Mouse (Mus musculus): ENCODE measurements around the gene A630001G21Rik.

The A630001G21Rik gene

DNA sequence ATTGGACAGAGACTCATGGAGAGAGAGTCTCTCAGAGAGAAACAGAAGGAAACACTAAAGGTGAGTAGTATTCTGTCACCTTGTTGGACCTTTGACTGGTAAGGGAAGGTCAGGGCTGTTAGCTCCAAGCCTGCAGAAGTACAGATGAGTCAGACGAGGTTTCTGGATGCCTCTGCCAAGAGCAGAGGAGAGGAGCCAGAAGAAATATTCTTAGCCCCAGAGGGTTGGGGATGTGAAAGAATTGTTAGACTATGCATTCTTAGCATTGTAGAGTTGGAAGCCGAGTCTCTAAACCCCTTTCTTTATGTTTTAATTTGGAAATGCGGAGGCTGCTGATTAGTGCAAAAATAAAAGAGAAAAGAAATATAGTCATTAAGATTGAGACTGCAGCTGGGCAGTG lies 6.5 kb downstream of the A630001G21Rik start:
- DNase-seq (ENCODE audit: low spot score), result no peak

DNA sequence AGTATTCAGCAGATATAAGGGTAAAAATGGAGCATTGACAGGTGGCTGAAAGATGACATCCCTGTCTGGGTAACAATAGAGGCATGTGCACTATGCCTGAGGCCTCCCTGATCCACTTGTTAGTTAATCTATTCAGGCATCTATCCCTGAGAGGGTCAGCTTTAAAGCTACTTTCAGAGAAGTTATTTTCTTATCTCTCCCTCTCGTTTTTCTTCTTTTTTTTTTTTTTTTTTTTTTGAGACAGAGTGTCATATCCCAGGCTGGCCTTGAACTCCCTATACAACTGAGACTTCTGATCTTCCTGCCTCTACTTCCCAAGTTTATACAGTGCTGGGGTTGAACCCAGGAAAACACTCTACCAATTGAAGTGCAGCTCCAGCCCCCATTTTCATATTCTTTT lies 10.7 kb downstream of the A630001G21Rik start:
- DNase-seq (ENCODE audit: low spot score), result no peak

DNA sequence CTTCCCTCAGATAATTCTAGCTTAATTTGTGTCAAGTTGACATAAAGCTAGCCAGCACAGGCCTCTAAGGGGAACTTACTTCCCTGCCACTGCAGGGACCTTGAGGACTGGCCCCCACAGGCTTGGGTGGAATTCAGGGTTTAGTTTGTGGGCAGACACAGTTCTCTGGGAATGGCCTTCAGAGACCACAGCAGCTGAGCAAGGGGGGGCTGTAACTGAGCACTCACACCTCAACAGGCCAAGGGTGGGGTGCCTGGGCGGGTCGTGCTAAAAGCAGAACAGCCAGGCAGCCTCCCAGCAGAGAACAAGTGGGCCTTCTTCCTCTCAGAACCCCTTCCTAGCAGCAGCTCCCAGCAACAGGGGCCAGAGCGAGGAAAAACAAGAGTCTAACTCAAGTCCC lies 12.3 kb downstream of the A630001G21Rik start:
- no peak for DNase-seq (ENCODE audit: low spot score)

DNA sequence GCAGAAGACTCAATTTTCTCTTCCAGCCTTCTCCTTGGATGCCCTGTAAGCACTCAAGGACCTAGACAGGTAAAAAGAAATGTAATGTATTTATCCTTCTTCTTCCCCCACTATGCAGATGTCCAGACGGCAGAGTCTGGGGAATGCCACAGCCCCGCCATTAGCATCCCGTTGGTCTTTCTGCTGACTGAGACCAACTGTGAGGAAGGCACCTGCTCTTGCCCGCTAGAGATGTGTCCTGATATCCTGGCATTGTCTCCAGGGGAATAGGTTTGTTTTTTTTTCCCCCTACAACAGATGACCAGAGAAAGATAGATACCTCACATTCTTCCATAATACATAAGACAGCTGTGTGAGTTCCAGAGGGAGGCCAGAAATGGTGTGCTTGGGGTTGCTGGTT lies 14.2 kb downstream of the A630001G21Rik start:
- DNase-seq (ENCODE audit: low spot score), result no peak

DNA sequence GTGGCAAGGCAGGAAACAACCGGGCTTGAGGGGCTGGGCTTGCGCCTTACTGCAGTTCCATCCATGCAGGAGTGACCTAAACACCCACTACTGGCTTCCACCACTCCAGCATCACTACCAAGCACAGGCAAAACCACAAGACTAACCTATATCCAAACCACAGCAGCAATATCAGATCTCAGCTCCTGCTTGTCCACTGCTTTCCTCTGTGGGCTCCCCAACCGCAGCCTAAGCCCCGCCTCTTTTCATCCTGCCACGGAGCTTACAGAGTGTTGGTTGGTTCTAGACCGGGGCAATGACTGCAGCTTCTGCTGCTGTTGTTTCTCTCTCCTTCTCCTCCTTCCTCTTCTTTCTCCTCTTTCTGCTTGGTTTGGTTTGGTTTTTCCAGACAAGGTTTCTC lies 15.1 kb downstream of the A630001G21Rik start:
- DNase-seq (ENCODE audit: low spot score), result no peak

DNA sequence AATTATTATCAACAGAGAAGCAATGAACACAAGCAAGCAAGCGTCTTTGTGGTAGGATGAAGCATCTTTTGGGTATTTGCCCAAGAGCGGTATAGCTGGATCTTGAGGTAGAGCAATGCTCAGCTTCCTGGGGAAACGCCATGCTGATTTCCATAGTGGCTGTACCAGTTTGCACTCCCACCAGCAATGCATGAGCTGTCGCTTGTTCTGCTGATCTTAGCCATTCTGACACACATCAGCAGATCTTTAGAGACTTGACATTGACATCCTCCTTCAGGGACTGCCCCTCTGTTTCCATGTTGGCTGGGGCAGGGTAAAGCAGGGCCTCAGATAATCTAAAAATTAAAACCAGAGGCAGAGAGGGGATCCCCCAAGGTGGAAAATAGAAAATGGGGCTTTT lies 16.8 kb downstream of the A630001G21Rik start:
- DNase-seq (ENCODE audit: low spot score), result no peak

DNA sequence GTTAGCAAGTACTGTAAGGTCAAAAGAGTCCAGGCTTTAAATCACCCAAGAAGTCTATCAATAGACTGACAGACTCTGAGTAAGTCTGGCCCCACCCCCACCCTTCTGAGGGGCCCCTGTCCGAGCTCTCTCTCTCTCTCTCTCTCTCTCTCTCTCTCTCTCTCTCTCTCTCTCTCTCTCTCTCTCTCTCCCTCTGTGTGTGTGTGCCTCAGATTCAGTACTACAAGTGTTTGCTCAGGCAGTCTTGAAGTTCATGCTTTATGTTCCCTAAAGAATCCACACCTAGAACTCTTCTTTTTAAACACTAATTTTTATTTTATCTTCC lies 19.5 kb downstream of the A630001G21Rik start:
- DNase-seq (ENCODE audit: low spot score), result no peak

DNA sequence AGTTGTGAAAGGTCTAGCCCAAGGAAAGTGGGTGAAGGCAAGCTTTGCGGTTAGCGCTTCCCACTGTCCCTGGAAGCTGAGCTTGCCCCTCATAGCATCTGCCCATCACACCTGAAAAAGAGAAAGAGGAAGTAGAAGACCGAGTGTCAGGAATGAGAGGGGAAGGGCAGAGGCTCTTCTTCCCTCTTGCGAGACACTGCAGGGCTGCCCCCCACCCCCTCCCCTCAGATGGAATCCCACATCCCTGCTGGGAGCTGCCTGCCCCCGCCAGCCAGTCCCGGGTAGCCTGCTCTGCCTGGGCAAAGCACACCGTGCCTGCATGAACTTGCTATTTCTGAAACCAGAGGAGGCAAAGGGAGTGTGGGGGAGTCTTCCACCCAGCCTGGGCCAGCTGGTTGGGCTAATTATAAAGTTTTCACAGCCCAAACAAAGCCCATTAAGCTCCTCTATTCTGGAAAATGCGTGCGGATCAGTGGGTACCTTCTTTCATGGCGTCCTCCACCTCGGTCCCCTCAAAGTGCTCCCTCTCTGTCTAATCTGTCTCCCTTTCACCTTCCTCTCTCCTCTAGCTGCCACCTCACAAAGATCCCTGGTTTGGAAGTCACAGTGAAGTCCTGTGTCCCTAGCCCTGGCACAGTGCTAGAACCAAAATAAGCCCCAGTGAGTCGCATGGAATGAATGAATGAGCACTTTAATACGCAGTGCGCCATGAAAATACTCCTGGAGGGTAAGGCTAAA lies 20.0 kb downstream of the A630001G21Rik start:
- DNase-seq (ENCODE audit: low spot score), result no peak

DNA sequence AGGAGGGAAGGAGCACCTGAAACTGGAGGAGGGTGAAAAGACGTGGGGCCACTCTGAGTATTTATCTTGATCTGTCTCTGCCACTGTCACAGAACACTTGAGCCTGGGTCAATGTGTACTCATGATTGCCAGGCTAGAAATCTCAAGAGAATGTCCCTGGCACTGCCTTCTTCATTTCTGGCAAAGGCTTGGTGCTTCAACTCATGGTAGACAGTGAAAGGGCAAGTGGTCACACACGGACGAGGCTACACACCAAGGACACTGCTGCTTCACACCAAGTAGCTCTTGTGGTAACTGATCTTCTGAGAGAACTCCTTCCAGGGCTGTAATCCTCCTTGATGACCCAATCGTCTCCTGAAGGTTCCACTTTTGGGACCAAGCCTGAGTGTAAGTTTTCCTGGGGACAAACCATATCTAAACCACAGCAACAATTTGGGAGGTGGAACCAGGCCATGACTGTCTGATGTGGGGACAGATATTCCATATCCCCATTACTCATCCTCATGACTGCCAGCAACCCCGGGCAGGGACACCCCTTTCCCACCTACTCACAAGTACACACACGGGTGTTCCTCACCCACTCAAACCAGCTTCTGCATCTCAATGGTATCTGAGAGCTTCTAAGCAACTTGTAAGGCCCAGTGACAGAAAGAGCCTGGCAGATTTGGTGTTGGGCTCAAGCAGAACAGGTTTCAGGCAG lies 20.8 kb downstream of the A630001G21Rik start:
- DNase-seq (ENCODE audit: low spot score), result no peak

DNA sequence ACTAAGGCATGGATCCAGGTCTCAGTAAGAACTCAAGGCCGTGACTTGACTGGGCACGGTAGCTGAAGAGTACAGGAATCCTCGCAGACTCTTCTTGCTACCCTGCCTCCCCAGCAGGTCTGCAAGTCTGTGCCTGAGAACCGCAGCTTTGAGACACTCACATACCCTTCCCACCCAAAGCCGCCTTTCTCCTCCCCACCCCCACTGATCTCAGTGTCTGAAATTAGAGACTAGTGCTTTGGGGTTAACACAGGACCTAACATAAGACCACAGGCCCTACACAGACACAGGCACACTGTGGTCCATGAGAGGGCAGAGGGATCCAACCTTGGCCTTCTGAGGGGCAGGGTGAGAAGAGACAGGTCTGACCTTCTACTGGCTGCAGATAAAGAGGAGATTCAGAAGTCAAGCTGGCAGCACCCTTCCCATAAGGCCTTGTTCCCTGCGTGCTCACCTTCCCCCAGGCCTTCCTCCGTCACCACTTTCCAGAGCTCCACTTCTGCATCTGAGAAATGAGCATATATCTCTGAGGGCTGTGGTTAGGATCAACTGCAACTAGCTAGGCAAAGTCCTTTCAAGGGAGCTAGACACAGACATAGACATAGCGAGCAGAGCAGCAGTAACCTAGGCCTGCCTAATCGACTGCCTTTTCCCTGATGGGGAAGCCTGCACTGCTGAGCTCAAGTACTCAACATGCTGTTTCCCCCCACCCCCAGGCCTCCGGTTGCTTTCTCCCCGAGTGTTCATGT lies 26.3 kb downstream of the A630001G21Rik start:
- DNase-seq (ENCODE audit: low spot score), result no peak

DNA sequence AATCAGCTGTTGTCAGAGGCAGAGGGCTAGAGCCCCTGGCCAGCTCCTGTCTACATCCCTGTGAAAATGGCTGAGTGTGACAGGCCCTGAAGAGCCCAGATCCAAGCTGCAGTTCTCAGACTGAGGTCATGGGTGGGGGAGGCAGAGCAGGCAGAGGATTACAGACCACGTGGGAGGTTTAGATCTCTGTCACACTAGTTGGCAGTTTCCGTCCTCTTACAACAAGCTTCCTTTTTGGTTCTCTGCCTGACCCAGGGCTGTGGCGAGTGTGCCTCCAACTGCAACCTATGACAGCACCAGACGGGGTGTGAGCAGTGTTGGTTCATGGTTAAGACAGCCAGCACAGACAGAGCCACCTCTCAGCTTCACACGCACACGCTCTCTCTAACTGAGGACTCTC lies 26.9 kb downstream of the A630001G21Rik start:
- no peak for DNase-seq (ENCODE audit: low spot score)

DNA sequence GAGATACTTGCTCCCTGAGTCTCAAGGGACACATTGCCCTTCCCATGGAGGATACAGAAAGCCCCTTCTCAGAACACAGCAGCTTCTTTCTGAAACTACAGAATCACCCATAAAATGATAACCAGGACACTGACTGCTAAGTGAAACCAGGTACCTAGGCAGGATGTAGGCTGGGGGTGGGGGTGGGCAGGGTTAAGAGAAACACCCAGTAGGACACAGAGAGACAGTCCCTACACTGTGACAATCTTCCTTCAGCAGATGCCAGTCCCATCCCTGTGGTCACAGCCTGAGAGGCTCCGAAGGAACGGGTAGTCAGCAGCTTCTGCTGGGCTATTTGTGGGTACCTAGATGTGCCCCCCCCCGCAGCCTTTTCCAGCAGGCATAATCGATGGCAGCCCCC lies 27.8 kb downstream of the A630001G21Rik start:
- no peak for DNase-seq (ENCODE audit: low spot score)

DNA sequence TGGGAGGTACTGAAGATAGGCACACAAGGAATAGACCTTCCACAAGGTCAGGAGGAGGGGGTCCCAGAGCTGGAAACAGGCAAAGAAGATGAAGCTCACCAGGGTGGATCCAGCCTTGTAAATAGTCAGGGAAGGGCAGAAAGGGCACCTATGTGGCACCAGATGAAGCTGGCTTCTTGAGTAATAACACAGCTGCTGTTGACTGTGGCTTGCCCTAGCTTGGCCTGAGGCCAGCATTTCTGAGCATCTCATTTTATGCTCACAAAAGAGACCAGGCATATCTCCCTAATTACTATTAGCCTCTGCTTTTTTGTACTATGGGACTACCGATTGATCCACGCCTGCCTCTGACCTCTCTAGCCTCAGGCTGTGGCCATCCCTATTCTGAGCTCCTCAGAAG lies 28.6 kb downstream of the A630001G21Rik start:
- DNase-seq (ENCODE audit: low spot score), result no peak

DNA sequence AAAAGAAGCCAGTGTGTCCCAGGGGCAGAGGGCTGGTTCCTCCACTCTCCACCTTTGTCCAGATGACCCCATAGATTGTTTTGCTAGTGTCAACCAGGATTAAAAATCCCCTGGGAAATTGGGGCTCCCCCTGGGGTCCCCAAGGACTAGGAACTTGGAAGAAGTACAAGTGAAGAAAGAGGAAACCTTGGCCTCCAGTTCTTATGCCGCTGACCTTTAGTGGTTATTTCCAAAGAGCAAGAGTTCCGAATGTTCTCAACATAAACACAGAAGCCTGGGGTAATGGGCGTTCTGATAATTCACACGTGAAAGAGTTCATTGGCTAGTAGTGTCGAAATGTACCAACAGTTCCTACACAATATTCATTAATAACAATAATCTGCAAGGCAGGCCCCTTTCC lies 31.9 kb downstream of the A630001G21Rik start:
- DNase-seq (ENCODE audit: low spot score), result no peak

DNA sequence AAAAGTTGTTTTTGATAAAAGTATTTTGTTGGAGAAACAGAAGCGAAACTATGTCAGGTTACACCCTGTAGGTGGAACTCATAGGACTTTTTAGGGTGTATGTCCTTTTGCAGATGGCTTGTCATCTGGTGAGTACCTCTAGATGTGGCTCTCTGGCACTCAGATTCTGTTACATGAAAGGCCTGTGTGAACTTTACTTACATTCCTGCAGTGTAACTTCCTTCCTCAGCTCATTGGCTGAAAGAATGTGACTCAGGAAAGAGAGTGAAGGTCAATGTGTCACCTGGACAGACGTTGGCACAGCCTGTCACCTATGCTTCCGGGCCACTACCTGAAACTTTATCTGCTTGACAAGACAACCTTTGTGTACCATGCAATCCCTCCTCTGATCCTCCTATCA lies 33.9 kb downstream of the A630001G21Rik start:
- DNase-seq (ENCODE audit: low spot score), result no peak

DNA sequence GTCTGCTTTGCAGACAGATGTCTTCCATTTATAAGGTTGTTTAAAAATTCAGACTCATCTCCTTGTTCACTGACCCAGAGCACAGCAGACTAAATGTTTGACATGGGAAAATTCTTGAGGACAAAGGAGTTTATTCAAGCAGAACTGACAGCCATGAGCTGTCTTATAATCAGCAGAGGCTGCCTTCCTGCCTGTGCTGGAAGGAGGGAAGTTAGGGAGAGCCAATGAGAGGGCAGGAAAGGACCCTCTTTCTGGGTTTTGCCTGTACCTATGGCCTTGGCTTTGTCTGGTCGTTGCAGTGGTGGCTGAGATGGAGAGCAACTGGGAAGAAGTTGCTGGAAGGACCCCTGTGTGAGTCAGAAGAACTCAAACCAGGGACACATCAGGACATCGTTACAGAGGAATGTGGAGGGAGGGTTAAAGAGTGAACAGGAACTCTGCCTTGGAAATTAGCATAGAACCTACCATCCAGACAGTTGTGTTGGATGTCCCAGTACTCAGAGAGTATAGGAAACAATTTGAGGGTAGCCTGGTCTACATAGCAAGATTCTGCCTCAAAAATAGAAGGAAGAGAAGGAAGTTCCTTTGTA lies 35.4 kb downstream of the A630001G21Rik start:
- DNase-seq (ENCODE audit: low spot score), result peak; percentile 66

DNA sequence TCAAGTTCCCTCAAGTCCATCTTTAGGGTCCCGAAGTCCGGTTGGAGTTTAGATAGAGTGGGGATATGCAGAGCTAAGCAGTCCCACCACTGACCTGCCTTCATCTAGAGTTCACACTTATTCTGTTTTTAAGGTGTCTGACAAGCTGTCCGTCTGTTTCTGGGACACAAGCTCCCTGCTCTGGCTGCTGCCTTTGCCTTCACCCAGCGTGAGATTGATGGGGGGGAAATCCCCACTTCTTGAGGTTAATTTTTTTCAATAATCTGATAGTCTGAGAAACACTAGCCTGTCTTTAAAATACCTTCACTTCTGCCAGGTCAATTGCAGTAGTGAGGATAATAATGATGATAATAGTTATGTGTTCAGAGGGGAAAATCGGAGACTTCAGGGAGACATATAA lies 36.1 kb downstream of the A630001G21Rik start:
- DNase-seq (ENCODE audit: low spot score), result peak; percentile 24

DNA sequence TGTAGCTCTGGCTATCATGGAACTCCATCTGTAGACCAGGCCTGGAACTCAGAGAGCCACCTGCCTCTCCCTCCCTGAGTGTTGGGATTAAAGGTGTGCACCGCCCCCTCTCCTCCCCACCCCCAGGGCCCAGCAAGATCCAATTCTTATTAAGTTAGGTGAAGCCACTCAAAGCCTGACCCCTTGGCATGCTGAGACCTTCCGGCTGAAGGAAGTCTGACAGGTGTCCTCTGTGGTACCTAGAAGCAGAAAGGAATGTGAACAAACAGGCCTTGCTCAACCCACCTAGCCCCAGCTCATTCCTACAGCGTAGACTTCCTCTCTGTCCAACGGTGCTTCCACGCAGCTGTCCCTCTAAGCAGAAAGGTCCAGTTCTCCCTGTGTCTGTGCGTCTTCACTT lies 37.5 kb downstream of the A630001G21Rik start:
- DNase-seq (ENCODE audit: low spot score), result no peak

DNA sequence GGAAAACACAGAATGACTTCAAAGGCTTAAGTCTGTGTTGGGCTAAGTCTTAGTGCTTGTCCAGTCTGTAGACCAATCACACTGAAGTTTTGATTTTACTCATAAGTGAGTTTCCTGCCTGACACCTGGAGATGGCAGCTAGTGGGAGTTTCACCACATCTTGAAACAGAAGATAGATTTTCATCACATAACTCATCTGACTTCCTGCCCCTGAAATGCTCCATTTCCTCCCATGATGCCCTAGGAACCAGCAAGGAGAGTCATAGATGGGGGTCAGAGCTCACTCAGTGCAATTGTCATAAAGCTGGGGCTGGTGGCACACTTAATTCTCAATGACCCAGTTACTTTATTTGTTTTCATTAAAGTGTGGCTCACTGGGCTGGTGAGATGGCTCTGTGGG lies 38.6 kb downstream of the A630001G21Rik start:
- no peak for DNase-seq (ENCODE audit: low spot score)

DNA sequence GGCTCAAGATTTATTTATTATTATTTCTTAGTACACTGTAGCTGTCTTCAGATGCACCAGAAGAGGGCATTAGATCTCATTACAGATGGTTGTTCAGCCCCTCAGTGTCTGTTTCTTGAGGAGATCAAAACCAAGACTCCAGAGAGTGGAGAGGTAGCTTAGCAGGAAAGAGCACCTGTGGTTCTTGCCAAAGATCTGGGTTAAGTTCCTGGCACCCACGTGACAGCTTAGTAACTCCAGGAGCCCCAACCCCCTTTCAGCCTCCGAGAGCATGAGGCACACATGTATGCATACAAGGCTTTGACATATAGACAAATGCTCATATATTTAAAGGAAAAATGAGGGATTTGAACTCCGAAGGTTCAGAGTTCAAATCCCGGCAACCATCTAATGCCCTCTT lies 39.4 kb downstream of the A630001G21Rik start:
- DNase-seq (ENCODE audit: low spot score), result no peak

DNA sequence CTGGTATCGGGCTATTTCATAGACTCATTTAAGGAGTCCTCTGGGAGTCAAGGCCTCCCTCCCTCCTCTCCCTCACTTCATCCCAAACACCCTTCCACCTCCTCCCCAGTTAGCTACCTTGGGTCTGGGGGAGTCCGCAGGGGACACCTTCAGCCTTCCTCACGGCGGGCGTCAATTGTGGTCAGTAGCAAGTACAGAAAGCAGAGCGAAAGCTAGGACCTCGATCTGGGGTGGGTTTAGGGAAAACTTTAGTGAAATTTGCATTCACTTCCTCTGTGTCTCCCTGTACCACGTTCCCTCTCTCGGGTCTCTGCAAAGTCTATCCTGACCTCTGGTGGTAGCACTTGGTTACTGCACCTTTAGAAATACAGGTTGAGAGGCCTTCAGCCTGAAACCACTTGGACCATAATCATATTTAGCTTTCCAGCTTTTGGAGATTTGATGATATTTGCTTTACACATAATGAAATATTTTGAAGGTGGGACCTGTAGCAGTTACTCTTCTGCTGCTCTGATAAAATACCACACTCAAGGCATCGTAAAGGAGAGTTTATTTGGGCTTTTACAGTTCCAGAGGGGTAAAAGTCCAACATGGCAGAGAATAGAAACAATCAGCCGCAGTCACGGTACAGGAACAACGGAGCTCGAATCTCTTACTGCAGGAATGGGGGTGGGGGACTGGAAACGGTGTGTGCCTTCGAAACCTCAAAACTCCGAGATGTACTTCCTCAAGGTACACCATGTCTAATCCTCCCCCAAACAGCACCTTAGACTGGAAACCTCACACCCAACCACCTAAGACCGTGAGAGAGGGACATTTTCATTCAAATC lies 41.9 kb downstream of the A630001G21Rik start:
- DNase-seq (ENCODE audit: low spot score), result peak; percentile 85
